Mouse (Mus musculus) ES-E14 (cell line): Measurements from ENCODE around the gene Map10. TPM values are rescaled to one million over a fixed set of nuclear protein-coding genes. Genes with fewer than 3 reads are reported as not detected.

Source experiments
- DNase-seq: peaks from one replicate; pipeline ENCODE4 v3.0.0-alpha.2; 2013; ENCODE audit warnings: low read depth, low spot score
- H3K27ac ChIP-seq: 2 replicates; pipeline ENCODE4 v1.5.1; 2012; ENCODE audit warnings: low read depth, mild to moderate bottlenecking, low read length, moderate library complexity, mixed read lengths; ENCODE audit not compliant: poor library complexity, insufficient read depth, severe bottlenecking
- H3K36me3 ChIP-seq: 2 replicates; pipeline ENCODE4 v1.6.1; 2012; ENCODE audit warnings: mild to moderate bottlenecking, low read length, moderate library complexity, mixed read lengths; ENCODE audit not compliant: control insufficient read depth, poor library complexity, insufficient read depth, severe bottlenecking
- H3K4me1 ChIP-seq, 2 experiments: fragments of 150-350 bp in 1 of 2; sonication (generic) in 1 of 2; 2 replicates each; pipeline ENCODE4 v1.6.1; 2012; ENCODE audit warnings: low read length in 2 of 2, mild to moderate bottlenecking in 1 of 2, mixed read lengths in 1 of 2; ENCODE audit not compliant: control insufficient read depth in 2 of 2, insufficient read depth in 2 of 2, poor library complexity in 1 of 2
- H3K4me3 ChIP-seq, 2 experiments: fragments of 150-350 bp in 1 of 2; sonication (generic) in 1 of 2; 2 replicates each; pipeline ENCODE4 v1.5.1; 2012; ENCODE audit warnings: low read length in 2 of 2, low read depth in 1 of 2, mild to moderate bottlenecking in 1 of 2, mixed read lengths in 1 of 2; ENCODE audit not compliant: insufficient read depth in 1 of 2, poor library complexity in 1 of 2, severe bottlenecking in 1 of 2
- H3K9ac ChIP-seq: 2 replicates; pipeline ENCODE4 v1.6.1; 2012; ENCODE audit warnings: low read depth, mild to moderate bottlenecking, low read length, mixed read lengths; ENCODE audit not compliant: poor library complexity, insufficient read depth, severe bottlenecking
- H3K9me3 ChIP-seq: fragments of 150-350 bp; sonication (generic); 2 replicates; pipeline ENCODE4 v1.6.1; 2012; ENCODE audit warnings: low read depth, mild to moderate bottlenecking, low read length; ENCODE audit not compliant: control insufficient read depth, insufficient read depth
- CHD2 ChIP-seq: IDR thresholded peaks from 2 replicates; pipeline ENCODE4 v1.6.1; 2014; ENCODE audit warnings: mild to moderate bottlenecking, low read depth, low read length, inconsistent platforms
- HCFC1 ChIP-seq: IDR thresholded peaks from 2 replicates; pipeline ENCODE4 v1.6.1; 2012; ENCODE audit warnings: low read length, inconsistent platforms, borderline replicate concordance; ENCODE audit not compliant: insufficient read depth
- MAFK ChIP-seq: IDR thresholded peaks from 2 replicates; pipeline ENCODE4 v1.6.1; 2014; ENCODE audit warnings: mild to moderate bottlenecking, low read depth, low read length, inconsistent platforms; ENCODE audit not compliant: insufficient read depth
- ZC3H11A ChIP-seq: IDR thresholded peaks from 2 replicates; pipeline ENCODE4 v1.6.1; 2012; ENCODE audit warnings: low read depth, mild to moderate bottlenecking, inconsistent platforms, low read length, borderline replicate concordance
- ZNF384 ChIP-seq: IDR thresholded peaks from 2 replicates; pipeline ENCODE4 v1.6.1; 2012; ENCODE audit warnings: low read depth, low read length, inconsistent platforms
- in situ Hi-C, 2 experiments: fragments of 600-800 bp; cut with MboI; formaldehyde crosslinking; loops; one replicate each; pipeline ENCODE4 v1.15.1; 2025; ENCODE audit warnings: low sequenced_read_pairs in 2 of 2, inconsistent platforms in 1 of 2; ENCODE audit not compliant: unreplicated experiment in 2 of 2
- total RNA-seq: library from RNA; depleted of rRNA; stranded (reverse); fragments of 300-350 nt; gene quantifications from 2 replicates; pipeline ENCODE4 v1.2.3, GENCODE M21; 2012; rRNA removed

Gene Map10
- total RNA-seq, result 6.4 and 8.7 TPM in 2 replicates

DNA sequence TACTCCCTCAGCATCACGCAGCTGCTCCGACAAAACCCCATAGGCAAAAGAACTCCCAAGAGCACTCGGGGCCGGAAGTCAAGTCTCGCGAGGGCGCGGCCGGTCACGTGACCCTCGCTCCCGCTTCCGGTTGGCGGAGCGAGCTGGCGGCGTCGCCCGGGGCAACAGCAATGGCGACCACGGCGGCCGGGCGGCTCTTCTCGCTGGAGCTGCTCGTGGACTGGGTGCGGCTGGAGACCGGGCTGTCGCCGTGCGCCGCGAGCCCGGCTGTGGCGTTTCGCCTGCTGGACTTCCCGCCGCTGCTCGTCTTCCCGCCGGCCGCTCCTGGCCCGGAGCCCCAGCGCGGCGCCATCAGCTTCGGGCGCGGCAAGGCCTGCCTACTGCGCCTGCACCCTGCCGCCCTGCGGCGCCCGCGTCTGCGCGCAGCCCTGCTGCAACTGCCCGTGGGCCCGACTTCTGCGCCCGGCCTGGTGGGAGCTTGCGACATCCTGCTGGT lies at the start of gene Map10:
Gene Map10 (plus strand): TSS at position 119 of the 496 bp plus-strand sequence.
- Histone ChIP-seq H3K4me1 (peaks cover 9 to 13% of the 10 kb centered on the region in 2 experiments; a peak in 3 of 4 replicates), H3K9me3 (no peaks in the 10 kb centered on the region), H3K9ac (peak within 1 kb of the TSS; percentile 83), H3K4me3 (peak within 1 kb of the TSS; percentile 65 to 84), H3K36me3 (no peaks in the 10 kb centered on the region; the same call in 1 of the 2 replicates), H3K27ac (peak within 1 kb of the TSS; percentile 15; the same call in 1 of the 2 replicates)
- no peak for TF ChIP-seq ZNF384
- TF ChIP-seq HCFC1, result no peak
- no peak for TF ChIP-seq MAFK
- TF ChIP-seq ZC3H11A, result no peak
- TF ChIP-seq CHD2, result peak; percentile 97
- in situ Hi-C loops, result no loop called here
- peak; percentile 85 for DNase-seq

- Histone ChIP-seq H3K9me3 (no peaks in the 10 kb centered on the region), H3K9ac (no peak overlapping the region), H3K27ac (no peak overlapping the region), H3K36me3 (no peaks in the 10 kb centered on the region), H3K4me3 (no peak overlapping the region), H3K4me1 (peaks cover 0 to 10% of the 10 kb centered on the region in 2 experiments; a peak in 2 of 4 replicates)
- in situ Hi-C loops, result no loop called here
- no peak for TF ChIP-seq HCFC1
- no peak for TF ChIP-seq CHD2
- TF ChIP-seq MAFK, result no peak
- no peak for TF ChIP-seq ZC3H11A
- no peak for TF ChIP-seq ZNF384
- no peak for DNase-seq
Measured at GRCm38 (mm10) chr8:125620301-125620700, 49.3 kb upstream of the Map10 start.

DNA sequence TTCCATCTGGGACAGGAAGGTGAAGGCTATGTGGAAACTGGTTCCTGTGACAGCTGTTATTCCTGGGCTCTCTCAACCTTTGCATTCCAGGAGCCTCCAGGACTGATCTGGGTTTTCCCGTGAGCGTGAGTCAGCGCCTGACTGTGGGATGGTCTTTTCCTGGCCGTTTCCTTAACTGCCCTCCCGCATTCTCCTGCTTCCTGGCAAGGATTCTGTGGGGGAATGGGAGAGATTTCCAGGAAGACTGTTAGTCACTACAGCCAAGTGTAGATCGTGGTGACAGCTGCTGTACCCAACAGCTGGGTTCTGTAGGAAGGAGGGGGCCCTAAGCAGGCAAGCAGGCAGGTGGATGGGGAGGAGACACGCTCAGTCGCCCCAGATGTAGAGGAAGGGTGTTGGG lies 45.3 kb upstream of the Map10 start:
- no peak overlapping the region for H3K27ac ChIP-seq
- H3K4me1 ChIP-seq, result peaks cover 0 to 4% of the 10 kb centered on the region in 2 experiments; a peak in 2 of 4 replicates
- no peak overlapping the region for H3K4me3 ChIP-seq
- in situ Hi-C loops, result no loop called here
- H3K36me3 ChIP-seq, result no peaks in the 10 kb centered on the region
- no peak overlapping the region for H3K9ac ChIP-seq
- no peak for DNase-seq
- TF ChIP-seq ZC3H11A (no peak), HCFC1 (no peak), ZNF384 (no peak), CHD2 (no peak), MAFK (no peak)
- peaks cover 8% of the 10 kb centered on the region; the same call in 1 of the 2 replicates for H3K9me3 ChIP-seq

DNA sequence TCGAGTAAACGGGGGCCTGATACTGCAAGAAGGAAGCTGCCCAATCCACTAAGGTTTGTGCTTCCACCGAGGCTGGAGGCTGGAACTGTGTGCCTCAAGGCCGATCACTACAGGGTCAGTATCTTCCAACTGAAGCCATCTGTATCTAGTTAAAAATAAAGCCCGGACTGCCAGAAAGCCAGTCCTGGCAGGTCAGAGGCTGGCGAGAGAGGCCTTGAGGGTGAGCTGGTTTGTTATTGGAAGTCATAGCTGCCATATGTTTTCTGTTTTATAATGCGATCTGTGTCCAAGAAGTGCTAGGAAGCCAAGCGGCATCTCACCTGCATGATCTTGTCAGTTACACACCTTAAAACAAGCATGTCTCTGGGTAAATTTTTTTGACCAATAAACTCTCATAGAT lies 43.2 kb upstream of the Map10 start:
- DNase-seq, result no peak
- H3K9ac ChIP-seq, result no peak overlapping the region
- peaks cover 8% of the 10 kb centered on the region; the same call in 1 of the 2 replicates for H3K9me3 ChIP-seq
- H3K4me3 ChIP-seq, result no peak overlapping the region
- H3K4me1 ChIP-seq, result no peaks in the 10 kb centered on the region
- in situ Hi-C loops, result no loop called here
- H3K27ac ChIP-seq, result no peak overlapping the region
- no peak for TF ChIP-seq MAFK
- no peak for TF ChIP-seq ZC3H11A
- no peak for TF ChIP-seq ZNF384
- no peak for TF ChIP-seq HCFC1
- TF ChIP-seq CHD2, result no peak
- H3K36me3 ChIP-seq, result no peaks in the 10 kb centered on the region

DNA sequence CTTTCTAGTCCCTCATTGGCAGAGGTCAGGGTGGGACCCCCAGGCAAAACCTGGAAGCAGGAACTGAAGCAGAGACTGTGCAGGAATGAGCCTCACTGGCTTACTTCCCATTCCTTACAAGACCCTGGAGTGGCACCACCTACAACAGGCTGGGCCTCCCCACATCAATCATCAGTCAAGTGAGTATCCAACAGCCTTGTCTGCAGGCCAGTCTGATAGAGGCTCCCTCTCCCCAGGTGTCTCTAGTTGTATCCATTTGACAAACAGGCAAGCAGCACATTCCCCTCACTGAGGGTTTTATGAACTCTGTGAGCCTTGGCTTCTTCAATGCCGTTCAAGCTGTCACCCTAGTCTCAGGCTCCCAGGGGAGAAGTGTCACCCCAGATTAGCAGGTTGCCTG lies 40.8 kb upstream of the Map10 start:
- DNase-seq, result no peak
- Histone ChIP-seq H3K4me3 (no peak overlapping the region), H3K36me3 (no peaks in the 10 kb centered on the region), H3K4me1 (no peaks in the 10 kb centered on the region), H3K9ac (no peak overlapping the region), H3K27ac (no peak overlapping the region), H3K9me3 (peaks cover 8% of the 10 kb centered on the region; the same call in 1 of the 2 replicates)
- in situ Hi-C loops, result no loop called here
- TF ChIP-seq MAFK, result no peak
- no peak for TF ChIP-seq HCFC1
- TF ChIP-seq ZC3H11A, result no peak
- no peak for TF ChIP-seq ZNF384
- TF ChIP-seq CHD2, result no peak
